Mouse (Mus musculus) intestine, embryonic 16.5 days (tissue): Measurements from ENCODE around the gene Ugt1a2. TPM values are rescaled to one million over a fixed set of nuclear protein-coding genes. Genes with fewer than 3 reads are reported as not detected.

Experiments used
- ATAC-seq: fragments of 200-750 bp; cut with Nextera tagmentation; 2 replicates; pipeline ENCODE4 v1.8.0; 2017; ENCODE audit warnings: moderate TSS enrichment, moderate library complexity
- H3K27ac ChIP-seq: fragments of 300-500 bp; sonication (generic); 2 replicates; pipeline ENCODE4 v1.5.1; 2014; ENCODE audit warnings: mild to moderate bottlenecking, low read length
- H3K27me3 ChIP-seq: fragments of 300-500 bp; sonication (generic); replicated peaks from 2 replicates; pipeline ENCODE4 v1.6.1; 2014; ENCODE audit warnings: low read length, control low read depth, mixed read lengths; ENCODE audit not compliant: control insufficient read depth, insufficient read depth
- H3K36me3 ChIP-seq: fragments of 300-500 bp; sonication (generic); 2 replicates; pipeline ENCODE4 v1.6.1; 2014; ENCODE audit warnings: low read length, control low read depth; ENCODE audit not compliant: control insufficient read depth, insufficient read depth
- H3K4me1 ChIP-seq: fragments of 300-500 bp; sonication (generic); 2 replicates; pipeline ENCODE4 v1.6.1; 2014; ENCODE audit warnings: low read length, control low read depth, mixed read lengths; ENCODE audit not compliant: control insufficient read depth, insufficient read depth
- H3K4me2 ChIP-seq: fragments of 300-500 bp; sonication (generic); 2 replicates; pipeline ENCODE4 v1.6.1; 2014; ENCODE audit warnings: low read depth, low read length, control low read depth
- H3K4me3 ChIP-seq: fragments of 300-500 bp; sonication (generic); 2 replicates; pipeline ENCODE4 v1.5.1; 2014; ENCODE audit warnings: mild to moderate bottlenecking, low read length
- H3K9ac ChIP-seq: fragments of 300-500 bp; sonication (generic); 2 replicates; pipeline ENCODE4 v1.6.1; 2014; ENCODE audit warnings: low read depth, low read length
- H3K9me3 ChIP-seq: fragments of 300-500 bp; sonication (generic); 2 replicates; pipeline ENCODE4 v1.6.1; 2016; ENCODE audit warnings: low read length, control low read depth; ENCODE audit not compliant: control insufficient read depth
- WGBS: fragments of 180-500 bp; shearing (Covaris S2); extraction: QIAGEN DNeasy Blood & Tissue Kit; methylation state at CpG from one replicate; pipeline ENCODE4 v1.1.7; 2014; 5-methylcytosine and 5-hydroxymethylcytosine counted together
- polyA plus RNA-seq: library from polyadenylated mRNA; unstranded; fragments of >200 nt; fragmentation: Nextera tagmentation; extraction: Ambion mirVana; gene quantifications from 2 replicates; pipeline ENCODE4 v1.2.1, GENCODE M21; 2015

Gene Ugt1a2
- polyA plus RNA-seq, 1 experiment from 2014 or later: not detected

GRCm38 (mm10) chr1:88230981-88231802 lies 30.8 kb downstream of the Ugt1a2 start:
- H3K4me3 ChIP-seq: no peak overlapping the region
- no peaks in the 10 kb centered on the region for H3K36me3 ChIP-seq
- 77% methylated on average over 6 of the region's 6 CpGs for WGBS
- no peak for ATAC-seq
- no peak overlapping the region for H3K27ac ChIP-seq
- H3K9ac ChIP-seq: no peak overlapping the region
- H3K27me3 ChIP-seq: no peaks in the 10 kb centered on the region
- no peak overlapping the region for H3K4me2 ChIP-seq
- no peaks in the 10 kb centered on the region for H3K4me1 ChIP-seq
- H3K9me3 ChIP-seq: peaks cover 72% of the 10 kb centered on the region

DNA sequence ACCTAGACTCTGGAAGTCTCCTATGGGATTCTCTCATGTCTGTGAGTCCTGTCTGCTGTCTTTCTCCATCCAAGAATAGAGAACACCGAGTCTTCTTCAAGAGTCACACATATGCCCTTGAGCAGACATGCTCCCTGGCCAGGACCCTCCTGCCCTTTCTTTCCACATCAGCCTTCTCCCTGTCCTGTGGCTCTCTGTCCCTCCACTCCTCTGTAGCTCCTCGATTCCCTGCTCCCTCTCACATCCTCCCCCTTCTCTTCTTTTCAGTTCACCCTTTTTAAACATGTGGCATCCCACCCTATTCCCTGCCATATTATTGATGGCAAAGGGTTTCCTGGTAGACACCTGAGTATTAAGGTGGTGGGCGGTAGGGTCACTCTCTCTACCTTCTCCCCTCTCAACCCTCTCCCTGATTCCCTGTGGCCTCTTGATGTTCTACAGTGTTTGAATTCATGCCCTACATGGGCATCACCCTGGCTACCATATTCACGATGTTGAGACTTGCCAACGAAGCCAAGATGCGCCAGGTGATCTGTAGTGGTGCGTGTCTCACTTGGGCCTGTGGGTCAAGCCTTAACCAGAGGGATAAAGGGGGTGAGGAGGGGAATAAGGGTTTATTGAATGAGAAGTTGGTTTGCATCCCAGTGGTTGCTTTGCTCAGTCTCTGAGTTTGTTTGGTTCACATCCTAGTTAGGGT lies 31.6 kb downstream of the Ugt1a2 start:
- ATAC-seq: no peak
- no peak overlapping the region for H3K4me3 ChIP-seq
- no peak overlapping the region for H3K27ac ChIP-seq
- peaks cover 70% of the 10 kb centered on the region for H3K9me3 ChIP-seq
- H3K4me1 ChIP-seq: no peaks in the 10 kb centered on the region
- no peak overlapping the region for H3K4me2 ChIP-seq
- no peaks in the 10 kb centered on the region for H3K27me3 ChIP-seq
- no peak overlapping the region for H3K9ac ChIP-seq
- WGBS: 69% methylated on average over 7 of the region's 7 CpGs
- no peaks in the 10 kb centered on the region for H3K36me3 ChIP-seq

DNA sequence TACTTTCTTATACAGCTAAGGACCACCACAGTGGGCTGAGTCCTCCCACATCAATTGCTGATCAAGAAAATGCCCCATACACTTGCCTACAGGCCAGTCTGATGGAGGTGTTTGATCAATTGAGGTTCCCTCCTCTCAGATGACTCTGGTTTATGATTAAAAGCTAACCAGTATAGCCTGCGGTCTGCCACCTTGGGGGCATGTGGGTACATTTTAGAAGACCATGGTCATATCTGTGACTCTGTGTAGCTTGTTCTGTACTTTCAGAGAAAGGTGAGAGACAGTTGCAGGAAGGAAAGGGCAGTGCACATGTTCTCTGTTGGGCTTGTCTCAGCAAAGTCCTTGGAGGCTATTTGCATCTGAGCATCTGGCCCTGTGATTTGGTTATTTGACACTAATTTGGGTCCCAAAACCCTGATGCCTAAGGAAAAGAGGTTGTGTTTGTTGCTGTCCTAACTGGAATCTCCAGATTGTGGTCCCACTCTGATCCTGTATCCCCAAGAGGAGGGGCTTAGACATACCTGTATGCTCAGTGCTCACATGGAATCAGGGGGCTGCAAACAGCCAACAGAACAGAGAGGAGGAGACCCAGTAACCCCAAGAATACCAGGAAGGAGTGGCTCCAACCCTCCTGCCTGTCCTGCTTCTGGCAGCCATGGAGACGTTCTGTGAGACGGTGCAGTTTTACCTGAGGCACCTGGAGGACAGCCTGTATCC lies 32.4 kb downstream of the Ugt1a2 start:
- Histone ChIP-seq H3K4me1 (no peaks in the 10 kb centered on the region), H3K9me3 (peaks cover 75% of the 10 kb centered on the region), H3K4me3 (no peak overlapping the region), H3K36me3 (no peaks in the 10 kb centered on the region), H3K27ac (no peak overlapping the region), H3K27me3 (no peaks in the 10 kb centered on the region), H3K9ac (no peak overlapping the region), H3K4me2 (no peak overlapping the region)
- 57% methylated on average over 3 of the region's 3 CpGs for WGBS
- no peak for ATAC-seq

DNA sequence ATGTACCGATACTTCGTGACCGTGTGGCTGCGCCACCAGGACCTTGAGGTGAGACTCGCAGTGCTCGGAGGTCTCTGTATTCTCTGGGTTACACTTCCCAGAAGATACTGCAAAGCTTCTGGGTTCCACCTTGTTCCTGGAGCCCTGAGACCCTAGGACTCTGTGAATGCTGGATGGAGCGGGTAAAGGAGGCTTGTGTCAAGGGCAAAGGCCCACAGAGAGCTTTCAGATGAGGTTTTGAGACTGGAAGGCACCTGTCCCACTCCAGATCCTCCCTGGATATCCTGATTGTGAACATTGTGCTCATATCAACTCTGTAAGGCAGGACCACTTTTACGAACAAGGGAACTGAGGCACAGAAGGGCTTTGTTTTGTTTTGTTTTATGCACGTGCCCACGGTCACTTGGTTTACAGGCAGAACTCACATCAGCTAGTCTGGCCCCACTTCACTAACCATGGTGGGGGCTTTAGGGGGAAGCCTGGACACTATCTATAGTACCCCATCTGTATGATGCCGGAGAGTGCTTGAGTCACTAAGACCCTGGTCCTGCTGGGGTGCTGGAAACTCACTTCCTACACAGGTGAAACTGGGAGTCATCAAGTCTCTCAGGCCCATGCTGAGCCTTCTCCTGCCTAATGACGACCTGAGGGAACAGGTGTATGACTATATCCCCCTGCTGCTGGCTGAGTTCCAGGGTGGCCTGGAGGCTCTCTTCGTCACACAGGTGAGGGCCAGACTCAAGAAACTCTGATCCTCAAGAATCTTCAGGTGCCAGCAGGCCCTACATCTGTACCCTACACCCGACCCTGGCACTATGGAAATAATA lies 33.2 kb downstream of the Ugt1a2 start:
- no peak overlapping the region for H3K4me2 ChIP-seq
- 0 out of 2 replicates have a peak, but pooled peaks have one; percentile 9 for ATAC-seq
- H3K9me3 ChIP-seq: peaks cover 75% of the 10 kb centered on the region
- no peaks in the 10 kb centered on the region for H3K4me1 ChIP-seq
- H3K27ac ChIP-seq: no peak overlapping the region
- no peak overlapping the region for H3K4me3 ChIP-seq
- no peak overlapping the region for H3K9ac ChIP-seq
- 68% methylated on average over 14 of the region's 14 CpGs for WGBS
- no peaks in the 10 kb centered on the region for H3K27me3 ChIP-seq
- no peaks in the 10 kb centered on the region for H3K36me3 ChIP-seq

DNA sequence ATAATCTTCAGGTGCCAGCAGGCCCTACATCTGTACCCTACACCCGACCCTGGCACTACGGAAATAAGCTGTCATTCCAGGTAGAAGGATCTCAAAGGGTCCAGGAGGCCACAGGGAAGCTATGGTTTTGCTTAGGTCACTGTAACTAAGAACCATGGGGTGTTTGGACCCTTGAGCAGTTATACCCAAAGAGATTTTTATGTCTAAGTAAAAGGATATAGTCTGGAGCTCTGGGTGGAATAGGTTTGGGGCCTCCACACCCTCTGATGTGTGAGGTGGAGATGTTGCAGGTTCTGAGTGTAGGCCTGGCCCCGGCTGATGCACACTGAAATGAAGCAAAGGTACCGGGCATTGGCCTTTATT lies 33.8 kb downstream of the Ugt1a2 start:
- Histone ChIP-seq H3K4me2 (no peak overlapping the region), H3K27me3 (no peaks in the 10 kb centered on the region), H3K4me1 (no peaks in the 10 kb centered on the region), H3K4me3 (no peak overlapping the region), H3K9me3 (peaks cover 77% of the 10 kb centered on the region), H3K36me3 (no peaks in the 10 kb centered on the region), H3K9ac (no peak overlapping the region), H3K27ac (no peak overlapping the region)
- no peak for ATAC-seq
- 68% methylated on average over 4 of the region's 4 CpGs for WGBS

DNA sequence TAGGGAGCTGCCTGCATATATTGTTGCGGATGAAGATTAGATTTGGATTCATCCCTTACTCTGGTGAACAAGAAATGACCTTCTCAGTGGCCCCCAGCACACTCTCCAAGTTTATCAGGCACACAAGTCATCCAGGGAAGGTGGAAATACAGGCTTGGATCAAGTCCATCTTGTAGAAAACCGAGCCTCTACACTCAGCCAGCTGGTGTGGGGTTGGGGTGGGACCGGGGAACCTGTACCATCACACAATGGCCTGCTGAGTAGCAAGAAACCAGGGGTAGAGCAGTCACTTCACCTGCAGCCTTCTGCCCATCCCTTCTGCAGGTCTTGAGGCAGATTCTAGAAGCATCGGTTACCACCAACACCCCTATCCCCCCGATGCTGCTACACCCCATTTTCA lies 34.2 kb downstream of the Ugt1a2 start:
- Histone ChIP-seq H3K4me3 (no peak overlapping the region), H3K36me3 (no peaks in the 10 kb centered on the region), H3K9ac (no peak overlapping the region), H3K27ac (no peak overlapping the region), H3K4me2 (no peak overlapping the region), H3K9me3 (peaks cover 78% of the 10 kb centered on the region), H3K4me1 (no peaks in the 10 kb centered on the region), H3K27me3 (no peaks in the 10 kb centered on the region)
- no peak for ATAC-seq
- 44% methylated on average over 5 of the region's 5 CpGs for WGBS

DNA sequence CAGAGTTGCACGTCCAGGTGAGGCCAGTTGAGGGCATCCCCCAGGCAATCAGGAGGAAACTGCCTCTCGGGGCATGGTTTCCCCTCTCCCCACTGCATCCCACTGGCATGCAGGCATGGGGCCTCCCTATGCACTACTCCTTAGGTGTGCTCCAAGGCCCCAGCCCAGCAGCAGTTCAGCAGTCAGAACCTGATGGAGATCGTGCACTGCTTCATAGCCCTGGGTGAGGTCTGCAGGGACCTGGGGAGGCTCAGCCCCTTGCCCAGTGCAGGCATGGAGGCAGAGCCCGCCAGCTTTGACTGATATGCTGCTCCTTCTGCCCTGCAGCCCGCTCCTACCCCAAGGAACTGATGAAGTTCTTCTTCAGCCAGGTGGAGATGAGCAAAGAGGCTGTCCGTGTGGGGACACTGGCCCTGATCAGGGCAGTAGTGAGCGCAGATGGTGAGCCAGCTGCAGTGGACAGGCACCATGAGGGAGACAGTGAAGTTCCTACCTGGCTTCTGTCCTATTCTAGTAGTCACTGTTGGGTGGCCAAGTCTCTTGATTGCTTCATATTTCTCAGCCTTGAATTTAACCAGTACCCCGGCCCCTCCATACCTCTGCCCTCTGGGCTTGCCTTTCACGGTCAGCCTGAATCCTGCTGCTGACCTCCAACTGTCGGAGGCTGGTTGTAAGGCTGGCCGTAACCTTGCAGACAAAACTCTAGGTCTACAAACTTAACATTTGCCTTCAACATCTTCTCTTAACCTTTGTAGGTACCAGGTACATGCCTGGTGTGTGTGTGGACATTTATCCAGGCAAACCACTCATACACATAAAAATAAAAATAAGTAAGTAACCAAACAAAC lies 34.9 kb downstream of the Ugt1a2 start:
- Histone ChIP-seq H3K27me3 (no peaks in the 10 kb centered on the region), H3K9ac (no peak overlapping the region), H3K4me2 (no peak overlapping the region), H3K9me3 (peaks cover 72% of the 10 kb centered on the region), H3K4me3 (no peak overlapping the region), H3K4me1 (no peaks in the 10 kb centered on the region), H3K27ac (no peak overlapping the region), H3K36me3 (no peaks in the 10 kb centered on the region)
- WGBS: 63% methylated on average over 11 of the region's 11 CpGs
- no peak for ATAC-seq

DNA sequence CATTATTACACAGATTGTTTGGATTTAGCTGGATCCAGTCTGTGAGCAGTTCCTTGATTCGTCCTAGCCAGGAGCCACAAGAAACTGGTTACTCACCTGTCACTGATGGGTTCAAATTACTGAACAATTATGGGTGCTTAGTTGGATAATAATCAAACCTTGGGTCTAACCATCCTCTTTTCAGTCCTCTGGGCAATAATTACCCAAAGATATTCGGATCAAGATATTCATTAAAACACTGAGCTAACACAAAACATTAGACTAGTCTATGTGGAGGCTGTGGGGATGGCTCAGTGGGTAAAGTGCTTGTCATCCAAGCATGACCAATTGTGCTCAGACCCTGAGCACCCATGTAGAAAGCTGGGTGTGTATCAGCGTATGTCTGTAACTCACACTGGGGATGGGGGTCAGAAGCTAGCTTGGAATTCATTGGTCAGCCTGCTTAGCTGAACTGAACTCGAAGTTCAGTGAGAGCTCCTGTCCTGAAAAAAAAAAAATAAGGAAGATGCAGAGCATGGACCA lies 35.6 kb downstream of the Ugt1a2 start:
- whole genome bisulfite sequencing: 60% methylated on average over 4 of the region's 4 CpGs

More for the DNA sequence above, 35.6 kb downstream of the Ugt1a2 start:
- peaks cover 68% of the 10 kb centered on the region for H3K9me3 ChIP-seq
- no peaks in the 10 kb centered on the region for H3K27me3 ChIP-seq
- no peak overlapping the region for H3K4me3 ChIP-seq
- H3K4me1 ChIP-seq: no peaks in the 10 kb centered on the region
- H3K9ac ChIP-seq: no peak overlapping the region
- no peak overlapping the region for H3K4me2 ChIP-seq
- H3K36me3 ChIP-seq: no peaks in the 10 kb centered on the region
- H3K27ac ChIP-seq: no peak overlapping the region
- no peak for ATAC-seq
